In the genomic region with DNA sequence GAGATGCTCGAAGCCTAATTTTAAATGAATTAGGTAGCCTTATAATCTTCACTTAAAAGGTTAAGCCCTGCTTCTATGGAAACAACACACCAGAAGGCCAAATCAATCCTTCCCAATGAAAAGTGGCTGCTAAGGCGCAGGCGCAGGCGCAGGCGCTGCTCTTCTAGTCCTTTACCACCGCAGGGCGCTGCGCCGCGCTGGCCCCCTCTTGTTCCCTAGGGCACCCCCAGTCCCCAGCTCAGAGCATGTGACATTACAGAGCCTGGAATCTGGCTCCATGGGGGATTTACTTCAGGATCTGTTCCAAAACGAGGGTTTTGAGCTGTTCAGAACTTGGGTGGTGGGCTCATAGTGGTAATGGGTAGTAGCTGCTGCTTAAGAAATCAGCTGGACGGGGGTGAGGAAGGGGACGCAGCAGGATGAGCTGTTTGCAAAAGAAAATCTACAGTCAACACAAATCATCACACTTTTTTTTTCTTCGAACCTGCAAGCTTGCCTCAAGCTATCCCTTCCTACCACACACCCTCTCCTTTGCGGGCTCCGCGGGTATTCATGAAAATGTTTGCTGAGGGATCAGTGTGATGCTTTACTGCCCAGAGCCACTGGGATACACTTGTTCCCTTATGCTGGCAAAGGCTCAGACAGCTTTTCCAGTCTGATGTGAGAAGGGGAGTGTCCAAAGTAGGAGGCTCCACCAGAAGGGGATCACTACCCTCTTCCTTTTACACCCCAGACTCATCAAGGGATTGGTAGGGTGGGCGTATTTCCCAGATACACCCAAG, we compare ENCODE assay signal across 10 mouse cellular contexts.
DNase-seq lines count a peak whose midpoint lies in the region; ATAC-seq and TF ChIP-seq lines count a peak whose summit lies in the region.
"Had no signal": no experiment of that assay in that cellular context is flagged by ENCODE, and none has a peak within 500 bp of the region (broad histone marks: within the 10 kb centered on the region; RNA-seq: fewer than 3 reads in every experiment).

No protein-coding gene starts in this region.

- H3K27me3 ChIP-seq in lung, embryonic 14.5 days (ENCODE audit: insufficient read depth, low read length): no peaks in the 10 kb centered on the region
- no peaks in the 10 kb centered on the region for H3K27me3 ChIP-seq in forebrain, postnatal 0 days (ENCODE audit: insufficient read depth, low read length)
- H3K27me3 ChIP-seq in midbrain, embryonic 10.5 days (ENCODE audit: low read depth, poor library complexity, severe bottlenecking): peaks cover 3% of the 10 kb centered on the region; the same call in 1 of the 2 replicates
- no peaks in the 10 kb centered on the region for H3K27me3 ChIP-seq in stomach, postnatal 0 days (ENCODE audit: control insufficient read depth, insufficient read depth, low read length)
- H3K27me3 ChIP-seq in liver, embryonic 12.5 days (replicated peaks): peaks cover 14% of the 10 kb centered on the region

- WGBS in lung, embryonic 14.5 days: 45% methylated on average over 18 of the region's 18 CpGs
- WGBS in forebrain, postnatal 0 days: 51% methylated on average over 18 of the region's 18 CpGs
- WGBS in midbrain, embryonic 10.5 days: 49% methylated on average over 18 of the region's 18 CpGs
- WGBS in stomach, postnatal 0 days: 46% methylated on average over 18 of the region's 18 CpGs
- 43% methylated on average over 18 of the region's 18 CpGs for WGBS in liver, embryonic 12.5 days (ENCODE audit: insufficient replicate concordance)

- no peaks in the 10 kb centered on the region for H3K4me1 ChIP-seq in lung, embryonic 14.5 days (ENCODE audit: insufficient read depth)
- H3K4me1 ChIP-seq in forebrain, postnatal 0 days (ENCODE audit: insufficient read depth): no peaks in the 10 kb centered on the region
- peaks cover 48% of the 10 kb centered on the region for H3K4me1 ChIP-seq in midbrain, embryonic 10.5 days
- H3K4me1 ChIP-seq in stomach, postnatal 0 days (replicated peaks; ENCODE audit: control insufficient read depth, insufficient read depth): no peaks in the 10 kb centered on the region
- no peaks in the 10 kb centered on the region for H3K4me1 ChIP-seq in liver, embryonic 12.5 days
- H3K4me1 ChIP-seq: liver, embryonic 13.5 days had no signal

- ATAC-seq in lung, embryonic 14.5 days (ENCODE audit: insufficient read depth): no peak
- peak; percentile 74 for ATAC-seq in forebrain, postnatal 0 days
- ATAC-seq in stomach, postnatal 0 days (ENCODE audit: low FRiP score, low TSS enrichment): peak; percentile 32; the same call in 1 of the 2 replicates
- ATAC-seq in liver, embryonic 12.5 days: no peak

- H3K27ac ChIP-seq in lung, embryonic 14.5 days (ENCODE audit: low read depth): no peak overlapping the region
- H3K27ac ChIP-seq in forebrain, postnatal 0 days (ENCODE audit: low read depth, low read length): no peak overlapping the region
- peak overlapping the region; percentile 67 for H3K27ac ChIP-seq in midbrain, embryonic 10.5 days (replicated peaks)
- no peak overlapping the region for H3K27ac ChIP-seq in stomach, postnatal 0 days (replicated peaks)
- H3K27ac ChIP-seq in liver, embryonic 12.5 days: no peak overlapping the region
- H3K27ac ChIP-seq: liver, embryonic 13.5 days had no signal

- TF ChIP-seq EP300 in stomach, postnatal 0 days (optimal IDR thresholded peaks at IDR 0.05): no peak

- H3K36me3 ChIP-seq in lung, embryonic 14.5 days (ENCODE audit: insufficient read depth): no peaks in the 10 kb centered on the region
- no peaks in the 10 kb centered on the region for H3K36me3 ChIP-seq in forebrain, postnatal 0 days (ENCODE audit: insufficient read depth)
- no peaks in the 10 kb centered on the region for H3K36me3 ChIP-seq in midbrain, embryonic 10.5 days
- H3K36me3 ChIP-seq in stomach, postnatal 0 days (ENCODE audit: control insufficient read depth, insufficient read depth, low read length): no peaks in the 10 kb centered on the region
- no peaks in the 10 kb centered on the region for H3K36me3 ChIP-seq in liver, embryonic 12.5 days
- H3K36me3 ChIP-seq: liver, embryonic 13.5 days had no signal

- H3K9ac ChIP-seq in lung, embryonic 14.5 days: no peak overlapping the region
- no peak overlapping the region for H3K9ac ChIP-seq in forebrain, postnatal 0 days
- H3K9ac ChIP-seq in stomach, postnatal 0 days (ENCODE audit: low read length): no peak overlapping the region
- no peak overlapping the region for H3K9ac ChIP-seq in liver, embryonic 12.5 days
- H3K9ac ChIP-seq: liver, embryonic 13.5 days had no signal

- H3K4me2 ChIP-seq in lung, embryonic 14.5 days: no peak overlapping the region
- H3K4me2 ChIP-seq in forebrain, postnatal 0 days (ENCODE audit: low read depth): peak overlapping the region; percentile 18; the same call in 1 of the 2 replicates
- no peak overlapping the region for H3K4me2 ChIP-seq in stomach, postnatal 0 days (replicated peaks; ENCODE audit: low read depth)
- no peak overlapping the region for H3K4me2 ChIP-seq in liver, embryonic 12.5 days
- H3K4me2 ChIP-seq: liver, embryonic 13.5 days had no signal

- no peaks in the 10 kb centered on the region for H3K9me3 ChIP-seq in lung, embryonic 14.5 days (ENCODE audit: low read depth, low read length)
- no peaks in the 10 kb centered on the region for H3K9me3 ChIP-seq in forebrain, postnatal 0 days (ENCODE audit: low read length)
- H3K9me3 ChIP-seq in midbrain, embryonic 10.5 days (replicated peaks): no peaks in the 10 kb centered on the region
- H3K9me3 ChIP-seq in stomach, postnatal 0 days (ENCODE audit: control insufficient read depth, low read length): no peaks in the 10 kb centered on the region
- no peaks in the 10 kb centered on the region for H3K9me3 ChIP-seq in liver, embryonic 12.5 days (replicated peaks)
- H3K9me3 ChIP-seq: liver, embryonic 13.5 days had no signal

- 0 out of 2 replicates have a peak, but pooled peaks have one; percentile 4 for TF ChIP-seq CTCF in lung, embryonic 14.5 days (IDR thresholded peaks at IDR 0.05; ENCODE audit: low read depth)
- peak; percentile 30; the same call in 1 of the 2 replicates for TF ChIP-seq CTCF in forebrain, postnatal 0 days (IDR thresholded peaks at IDR 0.05; ENCODE audit: low read depth)
- peak; percentile 25 for TF ChIP-seq CTCF in stomach, postnatal 0 days (IDR thresholded peaks at IDR 0.05; ENCODE audit: low read depth)

- no peak for DNase-seq in lung, embryonic 14.5 days
- no peak for DNase-seq in lung, adult 18-20 months
- DNase-seq in forebrain, postnatal 0 days: peak; percentile 43
- peak; percentile 52 for DNase-seq in midbrain, embryonic 10.5 days (ENCODE audit: low spot score)
- no peak for DNase-seq in stomach, postnatal 0 days (ENCODE audit: low spot score)
- DNase-seq in adrenal gland, adult 18-20 months (ENCODE audit: low spot score in 2 of 2): no peak
- DNase-seq in gastrocnemius, postnatal 4 days (ENCODE audit: low spot score in 2 of 2): no peak
- DNase-seq: heart, postnatal 10 days; liver, embryonic 13.5 days had no signal

- no peak overlapping the region for H3K4me3 ChIP-seq in lung, embryonic 14.5 days (ENCODE audit: low read depth, low read length)
- no peak overlapping the region for H3K4me3 ChIP-seq in forebrain, postnatal 0 days (ENCODE audit: low read depth, low read length)
- peak overlapping the region; percentile 32 for H3K4me3 ChIP-seq in midbrain, embryonic 10.5 days
- no peak overlapping the region for H3K4me3 ChIP-seq in stomach, postnatal 0 days (ENCODE audit: low read depth, low read length)
- H3K4me3 ChIP-seq in liver, embryonic 12.5 days: no peak overlapping the region
- H3K4me3 ChIP-seq: liver, embryonic 13.5 days had no signal

Comparison
In these comparisons a context has a peak if more than half of its experiments do, and no peak if none do; other contexts are left out.
1. ATAC-seq: peak in forebrain, postnatal 0 days (single experiment) and stomach, postnatal 0 days (single experiment); none in lung, embryonic 14.5 days (single experiment) and liver, embryonic 12.5 days (single experiment).
2. DNase-seq: peak in forebrain, postnatal 0 days (single experiment) and midbrain, embryonic 10.5 days (single experiment); none in lung, embryonic 14.5 days (single experiment), lung, adult 18-20 months (0 of 2), stomach, postnatal 0 days (single experiment), adrenal gland, adult 18-20 months (0 of 2) and gastrocnemius, postnatal 4 days (0 of 2).
3. Peak in every context shown above with its lines, with median percentiles within 50 percentile points of each other: CTCF ChIP-seq.